ENCODE assay signal across 8 mouse cellular contexts in genomic region chr11:106500393-106501307, GRCm38 (mm10). TPM values are rescaled to one million over a fixed set of nuclear protein-coding genes. Genes with fewer than 3 reads are reported as not detected.
A peak's percentile ranks its signal among the peaks of the same experiment; 100 is the strongest.
DNase-seq lines count a peak whose midpoint lies in the region; ATAC-seq and TF ChIP-seq lines count a peak whose summit lies in the region.

No protein-coding gene starts in this region.

- peak; percentile 97 for DNase-seq in CD4-positive helper T cell, adult 2 months (ENCODE audit: low read depth, low spot score)
- DNase-seq in brain, embryonic 18.5 days (ENCODE audit: low read depth, low spot score), result peak; percentile 99
- DNase-seq in kidney, postnatal 0 days (ENCODE audit: low spot score), result peak; percentile 99
- peak; percentile 84 for DNase-seq in liver, embryonic 11.5 days (ENCODE audit: low spot score)
- peak; percentile 97 for DNase-seq in naive thymus-derived CD4-positive, alpha-beta T cell, adult 2 months (ENCODE audit: low read depth)

- peak overlapping the region; percentile 79 for H3K4me3 ChIP-seq in heart, embryonic 12.5 days
- peak overlapping the region; percentile 88 for H3K4me3 ChIP-seq in kidney, postnatal 0 days (replicated peaks; ENCODE audit: low read depth, low read length)
- H3K4me3 ChIP-seq in liver, embryonic 11.5 days (ENCODE audit: low read depth, low read length), result peak overlapping the region; percentile 99
- H3K4me3 ChIP-seq in stomach, embryonic 14.5 days (ENCODE audit: low read depth, low read length), result peak overlapping the region; percentile 97

- H3K4me2 ChIP-seq in heart, embryonic 12.5 days, result peak overlapping the region; percentile 74
- peak overlapping the region; percentile 86 for H3K4me2 ChIP-seq in kidney, postnatal 0 days (ENCODE audit: low read length)
- H3K4me2 ChIP-seq in liver, embryonic 11.5 days, result peak overlapping the region; percentile 78
- H3K4me2 ChIP-seq in stomach, embryonic 14.5 days (replicated peaks; ENCODE audit: low read depth, low read length), result peak overlapping the region; percentile 72

- H3K27ac ChIP-seq in heart, embryonic 12.5 days (ENCODE audit: poor library complexity, severe bottlenecking), result peak overlapping the region; percentile 99
- H3K27ac ChIP-seq in kidney, postnatal 0 days, result peak overlapping the region; percentile 98
- peak overlapping the region; percentile 100 for H3K27ac ChIP-seq in liver, embryonic 11.5 days (ENCODE audit: low read depth, low read length)
- H3K27ac ChIP-seq in stomach, embryonic 14.5 days (ENCODE audit: low read length), result peak overlapping the region; percentile 99

- peak overlapping the region; percentile 96 for H3K9ac ChIP-seq in heart, embryonic 12.5 days
- peak overlapping the region; percentile 95 for H3K9ac ChIP-seq in kidney, postnatal 0 days (ENCODE audit: low read depth, low read length)
- peak overlapping the region; percentile 100 for H3K9ac ChIP-seq in liver, embryonic 11.5 days (ENCODE audit: low read depth, low read length)
- H3K9ac ChIP-seq in stomach, embryonic 14.5 days (replicated peaks; ENCODE audit: low read depth, low read length), result peak overlapping the region; percentile 100

- H3K9me3 ChIP-seq in heart, embryonic 12.5 days (replicated peaks), result no peaks in the 10 kb centered on the region
- no peaks in the 10 kb centered on the region for H3K9me3 ChIP-seq in kidney, postnatal 0 days (replicated peaks; ENCODE audit: low read length)
- no peaks in the 10 kb centered on the region for H3K9me3 ChIP-seq in liver, embryonic 11.5 days (ENCODE audit: control insufficient read depth, low read length)
- H3K9me3 ChIP-seq in stomach, embryonic 14.5 days (ENCODE audit: control insufficient read depth, low read depth, low read length), result no peaks in the 10 kb centered on the region

- ATAC-seq in erythroid progenitor cell, adult 5-6 weeks (replicated peaks; ENCODE audit: low FRiP score, poor library complexity, severe bottlenecking), result peak; percentile 98
- peak; percentile 98 for ATAC-seq in heart, embryonic 12.5 days (ENCODE audit: insufficient number of reproducible peaks, low FRiP score)
- peak; percentile 98 for ATAC-seq in kidney, postnatal 0 days (replicated peaks; ENCODE audit: low FRiP score, low read depth)
- peak; percentile 96 for ATAC-seq in liver, embryonic 11.5 days (replicated peaks; ENCODE audit: low FRiP score)
- peak; percentile 98 for ATAC-seq in stomach, embryonic 14.5 days (ENCODE audit: insufficient number of reproducible peaks, insufficient read depth, low FRiP score, low read depth)

- H3K36me3 ChIP-seq in heart, embryonic 12.5 days, result peaks cover 7% of the 10 kb centered on the region; the same call in 1 of the 2 replicates
- H3K36me3 ChIP-seq in kidney, postnatal 0 days (ENCODE audit: insufficient read depth, low read length), result no peaks in the 10 kb centered on the region
- no peaks in the 10 kb centered on the region; the same call in 1 of the 2 replicates for H3K36me3 ChIP-seq in liver, embryonic 11.5 days (ENCODE audit: control insufficient read depth, insufficient read depth, low read length)
- H3K36me3 ChIP-seq in stomach, embryonic 14.5 days (ENCODE audit: control insufficient read depth, insufficient read depth, low read length), result no peaks in the 10 kb centered on the region

- H3K27me3 ChIP-seq in heart, embryonic 12.5 days (replicated peaks), result no peaks in the 10 kb centered on the region
- H3K27me3 ChIP-seq in kidney, postnatal 0 days (ENCODE audit: insufficient read depth, low read length), result no peaks in the 10 kb centered on the region
- H3K27me3 ChIP-seq in liver, embryonic 11.5 days (replicated peaks; ENCODE audit: control insufficient read depth, insufficient read depth, low read length), result no peaks in the 10 kb centered on the region
- no peaks in the 10 kb centered on the region for H3K27me3 ChIP-seq in stomach, embryonic 14.5 days (ENCODE audit: control insufficient read depth, insufficient read depth, low read length)

- H3K4me1 ChIP-seq in heart, embryonic 12.5 days (replicated peaks), result peaks cover 7% of the 10 kb centered on the region
- 0 out of 2 replicates have a peak, but pooled peaks cover 6% of the 10 kb centered on the region for H3K4me1 ChIP-seq in kidney, postnatal 0 days (replicated peaks; ENCODE audit: insufficient read depth, low read length)
- peaks cover 3% of the 10 kb centered on the region; the same call in 1 of the 2 replicates for H3K4me1 ChIP-seq in liver, embryonic 11.5 days (replicated peaks; ENCODE audit: control insufficient read depth, insufficient read depth, low read length)
- peaks cover 4% of the 10 kb centered on the region; the same call in 1 of the 2 replicates for H3K4me1 ChIP-seq in stomach, embryonic 14.5 days (ENCODE audit: control insufficient read depth, insufficient read depth, low read length)

- no peak for TF ChIP-seq CTCF in kidney, postnatal 0 days (IDR thresholded peaks at IDR 0.05; ENCODE audit: low read depth)

- under 1% methylated on average over 52 of the region's 55 CpGs for WGBS in heart, embryonic 12.5 days
- WGBS in kidney, postnatal 0 days, result under 1% methylated on average over 50 of the region's 55 CpGs
- under 1% methylated on average over 53 of the region's 55 CpGs for WGBS in liver, embryonic 11.5 days
- 0% methylated on average over 53 of the region's 55 CpGs for WGBS in stomach, embryonic 14.5 days

RNA-seq across cellular contexts. Expression of gene Ern1, which starts 13.0 kb away (rescaled TPM):
- total RNA-seq in erythroid progenitor cell, adult 5-6 weeks (2015; ENCODE audit: low replicate concordance), result 8.8 and 11.9 TPM in 2 replicates
- total RNA-seq in erythroid progenitor cell, adult 5-6 weeks (2017; ENCODE audit: low replicate concordance), result 5.9 and 6.7 TPM in 2 replicates
- polyA plus RNA-seq in heart, embryonic 12.5 days (2016; fragmentation: Nextera tagmentation; extraction: Ambion mirVana), result 5.7 and 6.9 TPM in 2 replicates
- 3.3 and 3.5 TPM in 2 replicates for polyA plus RNA-seq in kidney, postnatal 0 days (2015; fragmentation: Nextera tagmentation; extraction: Ambion mirVana)
- polyA plus RNA-seq in liver, embryonic 11.5 days (2014; fragmentation: Nextera tagmentation; extraction: Ambion mirVana), result 6.3 and 7.5 TPM in 2 replicates
- polyA plus RNA-seq in stomach, embryonic 14.5 days (2014; fragmentation: Nextera tagmentation; extraction: Ambion mirVana), result 7.6 and 11.2 TPM in 2 replicates

Comparison
In these comparisons a context has a peak if more than half of its experiments do, and no peak if none do; other contexts are left out.
1. Peak in every context shown above with its lines: DNase-seq, ATAC-seq, H3K4me3 ChIP-seq and H3K27ac ChIP-seq.